Mouse (Mus musculus) kidney, adult 9 months (tissue): ENCODE measurements around the gene Caskin1.

Source experiments
- DNase-seq: peaks from one replicate; pipeline ENCODE4 v3.0.0; 2022

Caskin1 gene

GRCm38 (mm10) chr17:24472512-24472911, 15.9 kb upstream of the Caskin1 start:
- DNase-seq = peak; percentile 95

GRCm38 (mm10) chr17:24473612-24474275, 14.7 kb upstream of the Caskin1 start, which contains the start of gene Bricd5:
Gene Bricd5, plus strand, starts transcription at chr17:24473884.
- DNase-seq = no peak

GRCm38 (mm10) chr17:24474557-24474956, 13.8 kb upstream of the Caskin1 start:
- no peak for DNase-seq

GRCm38 (mm10) chr17:24475586-24475985, 12.8 kb upstream of the Caskin1 start:
- DNase-seq = no peak

- no peak for DNase-seq
Observed at GRCm38 (mm10) chr17:24476022-24476776, 12.2 kb upstream of the Caskin1 start.

GRCm38 (mm10) chr17:24477053-24477984, 11.1 kb upstream of the Caskin1 start:
- DNase-seq = no peak

GRCm38 (mm10) chr17:24477985-24478600, 10.3 kb upstream of the Caskin1 start:
- peak; percentile 46 for DNase-seq

GRCm38 (mm10) chr17:24478663-24479380, 9.6 kb upstream of the Caskin1 start, which contains the start of gene Mlst8:
Gene Mlst8, minus strand, starts transcription at chr17:24479078.
- DNase-seq = peak; percentile 98

- DNase-seq = no peak
Observed at GRCm38 (mm10) chr17:24479431-24479830, 9.0 kb upstream of the Caskin1 start.

- DNase-seq = no peak
Observed at GRCm38 (mm10) chr17:24480201-24480826, 8.1 kb upstream of the Caskin1 start.

- no peak for DNase-seq
Observed at GRCm38 (mm10) chr17:24481027-24481815, 7.2 kb upstream of the Caskin1 start.

GRCm38 (mm10) chr17:24483495-24483894, 4.9 kb upstream of the Caskin1 start:
- DNase-seq = no peak

- DNase-seq = no peak
Observed at GRCm38 (mm10) chr17:24485090-24485860, 3.1 kb upstream of the Caskin1 start.

- DNase-seq = no peak
Observed at GRCm38 (mm10) chr17:24488662-24489264, 362 bp downstream of the Caskin1 start.

- no peak for DNase-seq
Observed at GRCm38 (mm10) chr17:24489265-24490030, 1.0 kb downstream of the Caskin1 start.

- DNase-seq = no peak
Observed at GRCm38 (mm10) chr17:24490399-24490798, 2.0 kb downstream of the Caskin1 start.

GRCm38 (mm10) chr17:24494627-24495335, 6.4 kb downstream of the Caskin1 start:
- DNase-seq = peak; percentile 51

- DNase-seq = no peak
Observed at GRCm38 (mm10) chr17:24495443-24495842, 7.0 kb downstream of the Caskin1 start.
